Mouse (Mus musculus): ENCODE measurements around the gene Msrb2. TPM values are rescaled to one million over a fixed set of nuclear protein-coding genes. Genes with fewer than 3 reads are reported as not detected.

The Msrb2 gene
- polyA plus RNA-seq, 1 experiment from 2014 or later, result 11.7 TPM

GRCm38 (mm10) chr2:19362880-19363279, 8.4 kb upstream of the Msrb2 start:
- no peak for ATAC-seq (ENCODE audit: low read depth)

GRCm38 (mm10) chr2:19366426-19366825, 4.8 kb upstream of the Msrb2 start:
- H3K4me2 ChIP-seq, result no peak overlapping the region
- no peak overlapping the region for H3K27ac ChIP-seq (replicated peaks)
- 7% methylated on average over 3 of the region's 3 CpGs for WGBS
- H3K4me3 ChIP-seq, result no peak overlapping the region
- no peaks in the 10 kb centered on the region for H3K4me1 ChIP-seq (replicated peaks)
- H3K9me3 ChIP-seq, result no peaks in the 10 kb centered on the region
- H3K36me3 ChIP-seq, result no peaks in the 10 kb centered on the region
- ATAC-seq (ENCODE audit: low read depth), result no peak; the same call in 1 of the 2 replicates
- H3K9ac ChIP-seq, result no peak overlapping the region
- no peaks in the 10 kb centered on the region for H3K27me3 ChIP-seq

More at GRCm38 (mm10) chr2:19362880-19363279, 8.4 kb upstream of the Msrb2 start:
- WGBS, result 88% methylated on average over 1 of the region's 1 CpGs
- Histone ChIP-seq H3K4me2 (no peak overlapping the region), H3K4me3 (no peak overlapping the region), H3K27ac (replicated peaks) (no peak overlapping the region), H3K4me1 (replicated peaks) (no peaks in the 10 kb centered on the region), H3K27me3 (no peaks in the 10 kb centered on the region), H3K36me3 (no peaks in the 10 kb centered on the region), H3K9me3 (no peaks in the 10 kb centered on the region), H3K9ac (no peak overlapping the region)

- H3K4me1 ChIP-seq (replicated peaks), result no peaks in the 10 kb centered on the region
- H3K27me3 ChIP-seq, result no peaks in the 10 kb centered on the region
- 87% methylated on average over 11 of the region's 11 CpGs for WGBS
- H3K4me2 ChIP-seq, result no peak overlapping the region
- no peaks in the 10 kb centered on the region for H3K9me3 ChIP-seq
- H3K4me3 ChIP-seq, result no peak overlapping the region
- no peak for ATAC-seq (ENCODE audit: low read depth)
- no peak overlapping the region for H3K9ac ChIP-seq
- H3K36me3 ChIP-seq, result no peaks in the 10 kb centered on the region
- no peak overlapping the region for H3K27ac ChIP-seq (replicated peaks)
Measured at GRCm38 (mm10) chr2:19367114-19367513, 4.1 kb upstream of the Msrb2 start.

- ATAC-seq (ENCODE audit: low read depth), result no peak
- WGBS, result 89% methylated on average over 7 of the region's 7 CpGs
- H3K27ac ChIP-seq (replicated peaks), result no peak overlapping the region
- H3K4me3 ChIP-seq, result no peak overlapping the region
- no peak overlapping the region for H3K4me2 ChIP-seq
- H3K9ac ChIP-seq, result no peak overlapping the region
- no peaks in the 10 kb centered on the region for H3K36me3 ChIP-seq
- no peaks in the 10 kb centered on the region for H3K9me3 ChIP-seq
- H3K4me1 ChIP-seq (replicated peaks), result no peaks in the 10 kb centered on the region
- H3K27me3 ChIP-seq, result no peaks in the 10 kb centered on the region
Measured at GRCm38 (mm10) chr2:19373695-19374094, 2.5 kb downstream of the Msrb2 start.

- Histone ChIP-seq H3K27ac (replicated peaks) (no peak overlapping the region), H3K36me3 (no peaks in the 10 kb centered on the region), H3K4me1 (replicated peaks) (no peaks in the 10 kb centered on the region; the same call in 1 of the 2 replicates), H3K9me3 (no peaks in the 10 kb centered on the region), H3K27me3 (no peaks in the 10 kb centered on the region), H3K4me3 (no peak overlapping the region), H3K9ac (no peak overlapping the region), H3K4me2 (no peak overlapping the region)
- WGBS, result 57% methylated on average over 2 of the region's 2 CpGs
- ATAC-seq (ENCODE audit: low read depth), result no peak
Measured at GRCm38 (mm10) chr2:19380446-19380950, 9.3 kb downstream of the Msrb2 start.

GRCm38 (mm10) chr2:19380986-19381385, 9.7 kb downstream of the Msrb2 start:
- Histone ChIP-seq H3K27me3 (no peaks in the 10 kb centered on the region), H3K27ac (replicated peaks) (no peak overlapping the region), H3K9ac (no peak overlapping the region), H3K36me3 (no peaks in the 10 kb centered on the region), H3K4me2 (no peak overlapping the region), H3K4me3 (no peak overlapping the region), H3K4me1 (replicated peaks) (no peaks in the 10 kb centered on the region; the same call in 1 of the 2 replicates), H3K9me3 (no peaks in the 10 kb centered on the region)
- ATAC-seq (ENCODE audit: low read depth), result no peak
- 6% methylated on average over 2 of the region's 2 CpGs for WGBS

GRCm38 (mm10) chr2:19382206-19382605, 11.0 kb downstream of the Msrb2 start:
- no peaks in the 10 kb centered on the region for H3K36me3 ChIP-seq
- 85% methylated on average over 1 of the region's 1 CpGs for WGBS
- H3K4me2 ChIP-seq, result no peak overlapping the region
- no peaks in the 10 kb centered on the region; the same call in 1 of the 2 replicates for H3K4me1 ChIP-seq (replicated peaks)
- H3K4me3 ChIP-seq, result no peak overlapping the region
- no peak overlapping the region for H3K9ac ChIP-seq
- no peaks in the 10 kb centered on the region for H3K9me3 ChIP-seq
- no peak overlapping the region for H3K27ac ChIP-seq (replicated peaks)
- no peaks in the 10 kb centered on the region for H3K27me3 ChIP-seq
- peak; percentile 47; the same call in 1 of the 2 replicates for ATAC-seq (ENCODE audit: low read depth)

- Histone ChIP-seq H3K4me3 (no peak overlapping the region), H3K27me3 (no peaks in the 10 kb centered on the region), H3K27ac (replicated peaks) (no peak overlapping the region), H3K4me1 (replicated peaks) (no peaks in the 10 kb centered on the region; the same call in 1 of the 2 replicates), H3K9me3 (no peaks in the 10 kb centered on the region), H3K4me2 (no peak overlapping the region), H3K36me3 (no peaks in the 10 kb centered on the region), H3K9ac (no peak overlapping the region)
- 50% methylated on average over 4 of the region's 4 CpGs for WGBS
- ATAC-seq (ENCODE audit: low read depth), result no peak
Measured at GRCm38 (mm10) chr2:19383006-19383405, 11.8 kb downstream of the Msrb2 start.

GRCm38 (mm10) chr2:19385772-19386171, 14.5 kb downstream of the Msrb2 start:
- no peak for ATAC-seq (ENCODE audit: low read depth)
- 88% methylated on average over 5 of the region's 5 CpGs for WGBS
- no peaks in the 10 kb centered on the region for H3K9me3 ChIP-seq
- H3K27me3 ChIP-seq, result no peaks in the 10 kb centered on the region
- H3K27ac ChIP-seq (replicated peaks), result no peak overlapping the region
- H3K4me2 ChIP-seq, result no peak overlapping the region
- H3K4me3 ChIP-seq, result no peak overlapping the region
- no peak overlapping the region for H3K9ac ChIP-seq
- H3K4me1 ChIP-seq (replicated peaks), result no peaks in the 10 kb centered on the region; the same call in 1 of the 2 replicates
- no peaks in the 10 kb centered on the region for H3K36me3 ChIP-seq

GRCm38 (mm10) chr2:19388329-19389103, 17.3 kb downstream of the Msrb2 start:
- Histone ChIP-seq H3K4me3 (no peak overlapping the region), H3K4me2 (no peak overlapping the region), H3K4me1 (replicated peaks) (no peaks in the 10 kb centered on the region; the same call in 1 of the 2 replicates), H3K9ac (no peak overlapping the region), H3K27me3 (no peaks in the 10 kb centered on the region), H3K9me3 (no peaks in the 10 kb centered on the region), H3K27ac (replicated peaks) (no peak overlapping the region), H3K36me3 (no peaks in the 10 kb centered on the region)
- ATAC-seq (ENCODE audit: low read depth), result no peak
- 86% methylated on average over 12 of the region's 12 CpGs for WGBS

GRCm38 (mm10) chr2:19390411-19391143, 19.3 kb downstream of the Msrb2 start:
- H3K4me1 ChIP-seq (replicated peaks), result no peaks in the 10 kb centered on the region
- ATAC-seq (ENCODE audit: low read depth), result no peak
- H3K9ac ChIP-seq, result no peak overlapping the region
- H3K27me3 ChIP-seq, result no peaks in the 10 kb centered on the region
- no peak overlapping the region for H3K4me3 ChIP-seq
- WGBS, result 45% methylated on average over 7 of the region's 7 CpGs
- no peak overlapping the region for H3K27ac ChIP-seq (replicated peaks)
- no peaks in the 10 kb centered on the region for H3K9me3 ChIP-seq
- no peaks in the 10 kb centered on the region for H3K36me3 ChIP-seq
- H3K4me2 ChIP-seq, result no peak overlapping the region

GRCm38 (mm10) chr2:19391649-19392048, 20.4 kb downstream of the Msrb2 start:
- H3K4me3 ChIP-seq, result no peak overlapping the region
- 76% methylated on average over 3 of the region's 3 CpGs for WGBS
- H3K27ac ChIP-seq (replicated peaks), result no peak overlapping the region

More at GRCm38 (mm10) chr2:19391649-19392048, 20.4 kb downstream of the Msrb2 start:
- Histone ChIP-seq H3K4me1 (replicated peaks) (no peaks in the 10 kb centered on the region), H3K4me2 (no peak overlapping the region), H3K36me3 (no peaks in the 10 kb centered on the region), H3K9me3 (no peaks in the 10 kb centered on the region), H3K27me3 (no peaks in the 10 kb centered on the region), H3K9ac (no peak overlapping the region)
- ATAC-seq (ENCODE audit: low read depth), result no peak

Measured in neural tube, embryonic 13.5 days (tissue).